Mouse (Mus musculus) kidney, postnatal 25 days (tissue): Measurements from ENCODE around the gene Mest.

Source experiments
- DNase-seq, 2 experiments: peaks; one replicate each; pipeline ENCODE4 v3.0.0; 2021; ENCODE audit warnings: mixed read lengths in 2 of 2

Mest gene

DNA sequence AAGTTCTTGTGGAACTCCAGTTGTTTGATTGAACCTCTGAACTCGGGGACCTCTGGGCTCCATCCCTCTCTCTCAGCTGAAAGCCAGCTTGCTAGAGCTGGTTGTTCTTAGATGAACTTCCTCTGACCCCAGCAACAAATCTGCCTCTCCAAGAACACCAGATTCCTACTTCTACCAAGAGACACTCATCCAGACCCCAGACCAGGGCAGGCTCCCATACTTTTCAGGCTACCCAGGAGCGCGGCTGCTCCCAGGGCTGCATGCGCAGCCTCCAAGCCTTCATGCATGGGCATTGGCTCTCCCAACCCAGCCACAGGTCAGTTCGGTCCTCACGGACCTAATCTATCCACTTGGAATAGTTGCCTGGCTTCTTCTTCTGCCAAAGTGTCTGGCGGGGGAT lies at the start of gene Mest:
Gene Mest (plus strand): TSS at position 217 of the 400 bp plus-strand sequence.
- DNase-seq, result no peak

- peak; percentile 24 to 49 for DNase-seq
These were observed 49.4 kb upstream of the Mest start for GRCm38 (mm10) chr6:30673764-30674561.

GRCm38 (mm10) chr6:30674714-30675280 lies 48.5 kb upstream of the Mest start:
- no peak for DNase-seq

GRCm38 (mm10) chr6:30675281-30675771 lies 48.0 kb upstream of the Mest start:
- no peak for DNase-seq

DNA sequence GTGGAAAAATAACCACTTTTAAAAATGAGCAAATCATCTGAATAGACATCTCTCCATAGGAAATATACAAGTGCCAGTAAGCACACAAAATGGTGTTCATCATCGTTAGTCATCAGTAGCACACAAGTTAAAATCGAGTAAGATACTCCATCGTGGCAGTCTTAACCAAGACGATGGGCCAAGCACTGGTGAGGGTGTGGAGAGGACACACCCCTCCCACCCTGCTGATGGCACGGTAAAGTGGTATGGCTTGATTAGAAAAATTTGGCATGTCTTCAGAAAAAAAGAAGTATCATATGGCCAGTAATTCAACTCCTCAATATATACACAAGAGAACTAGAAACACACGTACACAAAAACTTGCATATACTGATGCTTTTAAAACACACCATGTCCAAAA lies 46.8 kb upstream of the Mest start:
- no peak for DNase-seq

GRCm38 (mm10) chr6:30677591-30677990 lies 45.8 kb upstream of the Mest start:
- DNase-seq, result no peak

- DNase-seq, result no peak
These were observed 44.9 kb upstream of the Mest start for GRCm38 (mm10) chr6:30678482-30678881.

- no peak for DNase-seq
These were observed 43.8 kb upstream of the Mest start for GRCm38 (mm10) chr6:30679567-30679966.

DNA sequence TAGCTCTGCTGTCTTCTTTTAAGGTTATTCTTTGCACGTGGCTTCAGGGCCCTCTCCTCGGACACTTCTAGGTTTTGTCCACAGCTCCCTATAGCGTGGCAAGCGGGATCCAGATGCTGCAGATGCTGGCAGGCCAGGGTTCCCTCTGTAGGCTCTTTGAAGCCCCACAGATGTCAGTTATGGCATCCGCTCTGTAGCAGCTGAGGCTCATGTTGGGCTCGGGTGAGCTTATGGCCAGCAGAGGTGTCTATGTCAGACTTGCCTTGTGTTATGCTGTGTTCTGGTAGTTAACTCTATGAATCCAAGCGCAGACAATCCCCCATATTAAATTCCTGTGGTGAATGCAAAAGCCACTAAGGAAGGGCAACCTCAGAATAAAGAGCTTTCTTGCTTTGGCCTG lies 42.9 kb upstream of the Mest start:
- DNase-seq, result no peak

- no peak for DNase-seq
These were observed 41.1 kb upstream of the Mest start for GRCm38 (mm10) chr6:30681935-30682900.

GRCm38 (mm10) chr6:30684570-30684969 lies 38.8 kb upstream of the Mest start:
- DNase-seq, result no peak

DNA sequence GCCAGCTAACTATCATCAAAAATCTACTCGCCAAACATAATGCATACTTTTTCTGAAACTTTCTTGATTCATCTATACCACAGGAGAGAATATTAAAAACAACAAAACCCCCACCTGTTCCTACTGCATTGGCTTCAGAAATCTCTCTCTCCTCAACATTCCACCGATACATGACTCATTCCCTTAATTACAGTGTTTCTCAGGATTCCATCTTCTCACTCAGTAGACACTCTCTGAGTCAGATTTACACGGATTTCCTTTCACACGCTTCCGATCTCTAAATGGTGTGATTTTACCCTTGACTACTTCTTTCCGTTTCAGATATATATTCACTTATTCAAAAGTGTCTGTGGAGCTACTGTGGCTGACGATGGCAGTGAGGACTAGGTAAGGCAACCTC lies 36.1 kb upstream of the Mest start:
- DNase-seq, result no peak

DNA sequence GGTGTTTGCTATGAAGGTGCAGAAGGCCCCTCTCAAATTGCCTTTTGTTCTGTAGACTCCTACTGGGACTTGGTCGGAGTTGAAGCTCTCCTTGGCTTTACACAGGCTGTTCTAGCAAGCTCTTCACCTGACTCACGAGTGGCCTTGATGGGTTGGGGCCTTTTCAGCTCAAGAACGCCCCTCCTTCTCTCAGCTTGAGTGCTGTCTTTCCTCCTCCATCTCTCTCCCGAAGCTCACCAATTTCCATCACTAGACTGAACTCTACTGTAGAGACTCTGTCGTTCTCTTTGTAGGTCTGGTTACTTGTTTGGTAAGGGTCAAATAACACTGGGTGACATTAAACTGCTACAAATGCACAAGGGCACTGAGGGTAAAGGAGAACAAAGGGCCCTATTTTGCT lies 30.5 kb upstream of the Mest start:
- no peak for DNase-seq

- peak; percentile 95 to 98 for DNase-seq
These were observed 29.9 kb upstream of the Mest start, which contains the start of gene Cep41 for GRCm38 (mm10) chr6:30693350-30693991. Gene Cep41, minus strand, starts transcription at chr6:30693749.

DNA sequence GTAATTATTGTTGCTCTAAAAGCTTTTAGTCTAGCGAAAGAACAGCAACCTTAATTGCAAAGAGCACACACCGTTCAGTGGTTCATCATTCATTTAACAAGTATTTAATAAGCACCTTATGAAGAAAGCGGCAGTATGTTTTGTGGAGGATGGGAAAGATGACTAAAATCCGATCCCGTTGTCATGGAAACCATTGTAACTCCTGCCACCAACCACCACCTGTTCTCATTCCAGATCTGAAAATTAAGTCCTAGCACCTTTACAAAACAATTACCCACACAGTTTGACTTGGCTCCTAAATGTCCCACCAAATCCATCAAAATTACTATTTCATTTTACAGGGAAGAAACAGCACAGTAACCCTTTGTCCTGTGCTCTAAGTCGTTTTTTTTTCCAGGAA lies 29.1 kb upstream of the Mest start:
- DNase-seq, result no peak

GRCm38 (mm10) chr6:30695124-30695523 lies 28.2 kb upstream of the Mest start:
- DNase-seq, result no peak

- no peak for DNase-seq
These were observed 25.9 kb upstream of the Mest start for GRCm38 (mm10) chr6:30697464-30697863.

GRCm38 (mm10) chr6:30698036-30698435 lies 25.3 kb upstream of the Mest start:
- no peak for DNase-seq

- DNase-seq, result no peak
These were observed 23.2 kb upstream of the Mest start for GRCm38 (mm10) chr6:30700182-30700581.

GRCm38 (mm10) chr6:30702881-30703280 lies 20.5 kb upstream of the Mest start:
- no peak for DNase-seq

GRCm38 (mm10) chr6:30703476-30703875 lies 19.9 kb upstream of the Mest start:
- DNase-seq, result no peak

GRCm38 (mm10) chr6:30703977-30704602 lies 19.3 kb upstream of the Mest start:
- no peak for DNase-seq
